Mouse (Mus musculus) ES-Bruce4 (cell line): ENCODE results near the gene Cenpk.

ENCODE experiments used
- CTCF ChIP-seq: IDR thresholded peaks from one replicate; pipeline ENCODE4 v1.8.1; 2011; ENCODE audit warnings: low read depth, low read length
- POLR2A ChIP-seq: IDR thresholded peaks from one replicate; pipeline ENCODE4 v1.8.1; 2011; ENCODE audit warnings: low read length; ENCODE audit not compliant: insufficient read depth

- TF ChIP-seq CTCF: no peak
- TF ChIP-seq POLR2A: no peak
Observed at GRCm38 (mm10) chr13:104187357-104187756, 41.1 kb upstream of the Cenpk start.
